Mouse (Mus musculus): Measurements from ENCODE around the gene Tmub1.

The Tmub1 gene

DNA sequence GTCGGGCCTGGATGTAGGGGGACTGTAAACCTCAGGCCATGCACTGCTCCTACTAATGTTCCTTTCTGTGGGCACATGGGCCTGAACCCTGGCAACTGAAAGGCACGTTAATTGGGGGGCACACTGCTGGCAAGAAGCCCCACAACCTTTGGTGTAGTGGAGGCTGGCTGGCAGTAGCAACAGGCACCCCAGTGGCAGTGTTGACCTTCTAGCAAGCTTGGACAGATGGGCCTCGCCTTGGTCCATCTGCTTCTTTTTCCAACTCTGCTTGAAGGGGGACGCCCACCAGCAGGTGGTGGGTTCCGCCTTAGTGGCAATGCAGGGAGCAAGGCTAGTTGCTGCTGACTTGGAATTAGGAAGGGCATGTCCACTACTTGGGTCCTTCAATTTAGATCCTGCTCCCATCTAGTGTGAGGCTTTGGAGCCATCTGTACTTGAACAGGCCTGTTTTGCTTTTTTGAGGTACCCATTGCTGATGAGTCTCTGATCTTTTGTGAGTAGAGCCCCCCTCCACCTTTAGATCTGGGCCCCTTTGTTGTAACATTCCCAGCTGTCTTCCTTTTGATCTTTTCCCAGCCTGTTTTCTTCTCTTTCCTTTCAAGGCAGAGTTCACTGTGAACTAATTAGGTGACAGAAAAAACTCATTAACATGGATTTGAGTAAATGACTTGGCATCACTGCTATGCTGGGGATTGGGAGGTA is 5.8 kb upstream of the Tmub1 start:
- no peak for DNase-seq

DNA sequence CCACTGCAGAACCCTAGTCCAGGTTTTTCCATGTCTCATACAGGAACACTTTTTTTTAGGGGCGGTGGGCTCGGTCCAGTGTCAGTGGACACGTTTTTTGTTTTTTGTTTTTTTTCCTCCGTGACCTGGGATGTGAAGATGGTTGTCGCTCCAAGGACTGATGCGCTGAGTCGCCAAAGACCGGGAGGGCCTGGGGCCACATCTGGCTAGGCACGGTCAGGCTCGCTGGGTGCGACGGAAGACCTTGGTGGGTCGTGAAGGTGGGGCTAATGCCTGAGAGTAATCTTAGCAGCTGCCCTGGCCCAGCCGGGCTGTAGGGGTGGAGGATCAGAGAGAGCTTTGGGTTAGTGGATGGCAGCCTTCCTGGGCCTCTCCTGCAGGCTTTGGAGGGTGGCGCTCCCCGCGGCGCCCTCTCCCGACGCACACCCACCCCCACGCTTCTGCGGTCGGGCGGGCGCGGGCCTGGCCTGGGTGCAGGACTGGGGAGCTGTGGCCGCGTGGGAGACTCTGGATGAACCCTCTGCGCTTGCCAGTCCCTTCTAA is 5.1 kb upstream of the Tmub1 start:
- DNase-seq: peak in 1 of 2 experiments; percentile 34

DNA sequence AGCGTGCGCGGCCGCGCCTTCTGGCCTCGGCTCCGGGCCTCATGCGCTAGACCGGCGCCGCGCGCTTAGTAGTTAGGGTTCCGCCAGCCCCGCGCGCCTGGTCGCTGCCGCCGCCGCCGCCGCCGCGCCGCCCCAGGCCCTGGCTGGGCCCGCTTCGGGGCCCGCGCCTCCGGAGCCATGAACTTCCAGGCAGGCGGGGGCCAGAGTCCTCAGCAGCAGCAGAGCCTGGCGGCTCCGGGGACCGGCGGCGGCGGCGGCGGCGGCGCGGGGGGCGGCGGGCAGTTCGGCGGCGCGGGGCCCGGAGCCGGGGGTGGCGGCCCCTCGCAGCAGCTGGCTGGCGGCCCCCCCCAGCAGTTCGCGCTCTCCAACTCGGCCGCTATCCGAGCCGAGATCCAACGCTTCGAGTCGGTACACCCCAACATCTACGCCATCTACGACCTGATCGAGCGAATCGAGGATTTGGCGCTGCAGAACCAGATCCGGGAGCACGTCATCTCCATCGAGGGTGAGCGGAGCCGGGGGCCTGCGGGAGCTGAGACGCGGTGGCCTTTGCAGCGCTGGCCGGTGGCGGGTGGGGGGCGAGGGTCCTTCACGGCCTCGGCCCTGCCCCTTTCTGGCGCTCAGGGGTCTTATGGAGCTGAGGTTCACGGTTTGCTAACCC is 4.5 kb upstream of the Tmub1 start, which contains the start of gene Agap3:
Gene Agap3 (plus strand): TSS at position 148 of the 661 bp plus-strand sequence.
- peak in 1 of 2 experiments; percentile 50 for DNase-seq

DNA sequence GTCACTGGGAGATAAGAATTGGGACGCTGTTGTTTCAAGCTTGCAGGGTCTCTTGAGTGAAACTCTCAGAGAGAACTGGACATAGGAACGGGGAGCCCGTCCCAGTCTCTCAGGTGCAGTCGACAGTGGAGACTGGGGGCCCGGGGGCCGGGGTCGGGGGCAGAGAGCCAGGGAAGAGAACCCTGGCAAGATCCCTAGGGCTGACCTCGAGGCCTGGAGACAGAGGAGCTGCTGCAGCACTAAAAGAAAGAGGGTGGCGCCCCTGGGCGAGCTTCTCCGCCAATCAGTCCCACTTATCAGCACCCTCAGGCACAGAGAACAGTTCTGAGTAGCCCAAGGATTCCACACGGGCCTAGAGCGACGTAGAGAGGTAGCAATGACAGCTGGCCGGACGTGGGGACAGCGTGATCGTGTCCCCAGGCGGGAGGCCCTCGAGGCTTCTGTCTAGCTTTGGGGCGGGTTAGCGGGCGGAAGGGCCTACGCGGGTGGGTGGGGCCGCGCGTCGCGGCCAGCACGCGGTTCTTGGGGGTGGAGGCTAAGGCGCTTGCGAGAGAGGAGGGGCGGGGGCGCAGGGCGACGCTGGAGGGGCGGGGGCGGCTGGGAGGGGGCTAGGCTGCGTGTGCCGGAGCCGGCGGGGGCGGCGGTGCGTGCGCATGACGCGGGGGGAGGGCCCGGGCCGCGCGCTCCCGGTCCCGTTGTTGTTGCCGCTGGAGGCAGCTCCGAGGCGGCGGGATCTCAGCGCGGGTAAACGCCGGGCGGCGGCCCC is 3.8 kb upstream of the Tmub1 start:
- DNase-seq: peak; percentile 90 to 92

DNA sequence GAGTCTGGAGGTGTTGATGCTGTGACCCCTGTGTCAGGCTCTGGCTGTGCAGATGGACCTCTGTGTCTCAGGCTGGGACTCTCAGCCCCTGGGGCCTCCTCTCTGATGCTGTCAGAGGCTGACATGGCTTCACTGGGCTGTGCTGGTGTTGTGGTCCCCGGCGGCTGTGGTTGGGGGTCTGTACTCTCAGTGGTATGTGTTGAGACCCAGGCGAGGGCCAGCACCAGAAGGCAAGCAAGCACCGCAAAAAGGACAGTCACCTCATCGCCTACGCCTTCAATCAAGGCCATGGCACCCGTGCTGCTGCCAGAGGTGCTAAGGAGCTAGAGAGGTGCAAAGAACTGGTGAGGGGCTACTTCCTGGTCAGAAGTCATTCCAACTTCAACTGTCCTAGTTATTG is 1.0 kb downstream of the Tmub1 start:
- no peak for DNase-seq

DNA sequence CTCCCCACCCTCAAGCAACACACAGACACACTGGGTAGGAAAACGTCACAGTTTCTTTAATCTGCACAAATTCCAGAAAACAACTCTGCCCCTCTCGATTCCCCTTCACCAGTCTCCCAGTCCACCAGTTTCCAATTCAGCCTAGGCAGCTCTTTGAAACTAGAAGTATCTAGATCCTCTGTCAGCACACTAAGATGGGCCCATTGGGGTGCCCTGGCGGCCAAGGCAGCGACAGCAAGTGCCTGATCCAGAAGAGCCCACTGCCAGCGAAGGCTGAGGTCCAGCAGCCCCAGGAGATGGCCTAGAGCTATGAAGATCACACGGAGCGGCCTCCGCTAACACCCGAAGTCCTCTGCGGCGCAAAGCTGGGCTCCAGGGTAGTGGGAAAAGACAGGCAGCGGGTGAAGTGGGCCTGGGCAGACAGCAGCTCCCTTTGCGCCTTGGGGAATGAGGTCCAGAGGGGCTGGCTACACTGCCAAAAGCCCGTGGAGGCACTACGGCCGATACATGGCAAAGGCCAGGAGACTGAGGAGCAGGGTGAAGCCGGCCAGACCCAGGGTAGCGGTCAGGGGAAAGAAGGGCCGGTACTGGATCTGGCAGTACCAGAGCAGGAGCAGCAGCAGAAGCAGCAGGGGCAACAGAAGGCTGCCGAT is 2.1 kb downstream of the Tmub1 start:
- DNase-seq: no peak

DNA sequence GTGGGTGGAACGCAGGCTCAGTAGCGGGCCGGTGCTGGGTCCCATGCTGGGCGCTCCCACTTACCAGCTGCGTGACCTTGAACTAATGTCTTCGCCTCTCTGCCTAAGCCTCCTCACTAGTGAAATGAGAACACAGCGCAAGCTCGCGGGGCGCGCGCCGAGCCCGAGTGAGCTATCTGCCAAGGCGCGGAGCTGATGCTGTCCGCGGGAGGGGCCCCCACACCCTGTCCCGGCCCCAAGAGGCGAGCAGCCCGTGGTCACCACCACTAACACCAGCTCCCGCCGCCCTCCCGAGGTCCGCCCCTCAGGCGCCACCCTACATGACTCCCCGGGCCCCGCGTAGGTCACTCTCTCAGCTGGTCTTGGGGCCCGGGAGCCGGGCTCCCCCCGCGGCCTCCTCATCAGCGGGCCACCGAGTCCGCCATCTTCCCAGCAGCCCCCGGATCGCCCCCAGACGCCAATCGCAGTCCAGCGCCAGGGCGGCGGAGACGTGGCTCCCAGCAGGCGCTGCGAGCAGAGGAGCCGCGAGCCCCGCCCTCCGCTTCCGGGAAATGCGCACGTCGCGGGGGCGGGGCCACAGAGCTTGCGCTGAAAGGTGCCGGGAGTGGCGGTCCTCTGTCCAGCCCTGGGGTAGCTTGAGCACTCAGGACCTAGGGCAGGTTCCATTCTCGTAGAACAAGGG is 2.8 kb downstream of the Tmub1 start, which contains the start of gene Fastk:
Gene Fastk (minus strand): TSS at position 542 of the 682 bp plus-strand sequence.
- DNase-seq: peak; percentile 94 to 99

DNA sequence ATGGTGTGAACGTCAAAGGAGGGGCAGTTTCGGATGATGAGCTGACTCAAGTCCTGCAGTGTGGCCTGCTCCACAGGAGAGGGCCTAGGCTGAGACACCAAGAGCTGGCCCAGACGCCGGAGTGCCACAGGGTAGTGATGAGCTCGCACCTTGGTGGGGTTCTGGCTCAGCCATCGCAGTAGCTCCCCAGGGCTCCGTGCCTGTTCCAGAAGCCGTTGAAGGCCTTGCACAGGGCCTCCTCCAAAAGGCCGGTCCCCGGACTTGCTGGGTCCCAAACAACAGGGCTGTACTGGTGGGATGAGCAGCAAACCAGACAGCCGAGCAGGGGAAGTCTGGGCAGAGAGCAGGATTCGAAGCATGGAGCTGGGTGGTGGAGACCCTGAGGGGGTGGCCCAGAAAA is 3.7 kb downstream of the Tmub1 start:
- no peak for DNase-seq

DNA sequence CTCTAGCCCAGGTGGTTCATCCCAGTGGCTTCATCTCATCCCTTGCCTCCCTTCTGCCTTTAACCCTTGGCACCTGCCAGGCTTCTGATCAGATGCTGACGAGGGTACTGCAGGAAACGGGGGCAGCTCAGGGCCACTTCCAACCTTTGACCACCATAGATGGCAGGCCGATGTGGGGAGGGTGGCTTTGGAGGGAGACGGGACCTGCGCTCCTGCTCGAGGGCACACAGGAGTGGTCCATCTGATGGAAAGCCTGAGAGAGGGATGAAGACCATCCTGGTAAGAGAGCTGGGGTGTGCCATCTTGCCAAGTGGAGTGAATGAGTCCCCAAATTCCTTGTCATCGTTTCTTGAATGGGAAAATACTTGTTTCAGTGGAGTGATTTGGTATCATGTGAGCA is 4.5 kb downstream of the Tmub1 start:
- no peak for DNase-seq

DNA sequence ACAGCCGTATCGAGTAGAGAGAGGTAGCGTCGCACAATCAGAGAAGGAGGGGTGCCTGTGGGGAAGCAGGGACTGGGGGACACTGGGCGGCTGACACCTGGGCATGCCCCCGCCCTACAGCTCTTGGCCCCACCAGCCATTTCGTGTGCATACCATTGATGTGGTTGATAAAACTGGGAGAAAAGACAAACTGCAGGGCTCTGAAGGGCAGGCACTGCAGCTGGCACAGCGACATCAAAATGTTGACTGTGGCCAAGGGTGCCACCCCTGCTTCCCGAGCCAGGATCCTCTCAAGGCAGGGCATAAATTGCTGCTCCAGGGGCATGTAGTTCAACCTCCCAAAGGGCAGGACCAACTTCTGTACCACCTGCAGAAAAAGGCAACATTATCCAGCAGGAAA is 5.6 kb downstream of the Tmub1 start:
- no peak for DNase-seq

DNA sequence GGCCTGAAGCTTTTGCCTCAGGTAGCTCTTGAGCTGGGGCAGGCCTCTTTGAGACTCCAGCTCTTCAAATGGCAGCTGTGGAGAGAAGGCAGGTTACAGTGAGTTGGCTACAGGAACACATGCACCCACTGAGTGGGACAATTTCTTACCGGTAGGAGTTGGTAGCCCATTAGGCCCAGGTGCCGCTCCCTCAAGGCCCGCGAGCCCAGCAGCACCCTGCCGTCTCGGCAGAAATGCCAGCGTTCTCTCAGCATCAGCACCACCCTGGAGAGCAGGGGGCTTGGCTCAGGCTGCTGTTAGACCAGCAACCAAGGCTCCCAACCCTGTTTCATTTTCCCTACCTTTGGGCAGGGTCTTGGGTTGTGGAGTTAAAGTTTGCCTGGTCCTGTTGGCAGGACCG is 6.5 kb downstream of the Tmub1 start:
- DNase-seq: no peak

DNA sequence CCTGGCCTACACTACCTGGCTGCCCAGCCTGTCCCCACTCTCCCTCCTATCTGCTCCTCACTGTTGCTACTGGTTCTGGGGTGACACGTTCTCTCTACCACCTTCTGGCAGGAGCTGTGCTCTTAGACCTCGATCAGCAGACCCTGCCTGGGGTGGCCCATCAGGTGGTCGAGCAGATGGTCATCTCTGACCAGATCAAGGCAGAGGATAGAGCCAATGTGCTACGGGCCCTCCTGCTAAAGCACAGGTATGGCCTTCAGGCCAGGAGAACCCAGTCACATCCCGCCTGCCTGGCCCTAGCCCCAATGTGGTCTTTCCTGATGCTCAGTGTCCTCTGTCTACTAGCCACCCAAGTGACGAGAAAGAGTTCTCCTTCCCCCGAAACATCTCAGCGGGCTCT is 13.7 kb downstream of the Tmub1 start:
- no peak for DNase-seq

DNA sequence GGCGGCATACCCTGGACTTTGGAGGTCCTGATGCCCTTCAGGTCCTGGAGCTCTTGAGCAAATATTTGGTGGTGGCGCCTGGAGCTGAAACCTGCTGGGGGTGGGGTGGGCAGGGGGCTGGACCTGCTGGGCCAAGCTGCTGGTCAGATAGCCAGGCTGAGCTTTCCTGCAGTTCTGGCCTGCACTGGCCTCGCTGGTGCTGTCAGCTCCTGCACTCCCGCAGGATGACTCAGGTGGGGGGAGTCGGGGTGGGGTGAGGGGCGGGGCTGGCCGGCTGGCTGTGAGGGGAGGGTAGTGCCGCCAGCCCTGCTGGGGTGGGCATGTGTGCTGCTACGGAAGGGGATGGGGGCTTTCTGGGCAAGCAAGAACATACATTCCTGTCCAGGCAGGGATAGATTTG is 19.1 kb downstream of the Tmub1 start:
- DNase-seq: peak in 1 of 2 experiments; percentile 28

DNA sequence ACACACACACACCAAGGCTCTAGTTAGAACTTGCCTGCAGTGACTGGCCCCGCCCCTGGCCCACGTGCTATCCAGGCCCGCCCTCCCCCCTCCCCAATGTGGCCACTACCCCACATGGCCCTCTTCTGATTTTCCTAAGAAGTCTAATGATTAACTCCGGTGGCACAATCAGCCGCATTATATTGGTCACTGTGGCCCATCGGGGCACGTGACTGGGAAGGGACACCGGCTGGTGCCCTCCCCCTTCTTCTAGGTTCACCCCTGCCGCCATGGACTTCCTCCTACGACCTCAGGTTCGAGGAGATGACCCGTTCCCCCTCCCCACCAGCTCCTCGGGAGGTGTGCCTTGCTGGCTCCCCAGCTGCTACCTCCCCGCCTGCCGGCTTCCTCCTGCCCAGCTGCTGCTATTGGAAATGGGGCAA is 19.7 kb downstream of the Tmub1 start:
- peak; percentile 90 to 91 for DNase-seq

DNA sequence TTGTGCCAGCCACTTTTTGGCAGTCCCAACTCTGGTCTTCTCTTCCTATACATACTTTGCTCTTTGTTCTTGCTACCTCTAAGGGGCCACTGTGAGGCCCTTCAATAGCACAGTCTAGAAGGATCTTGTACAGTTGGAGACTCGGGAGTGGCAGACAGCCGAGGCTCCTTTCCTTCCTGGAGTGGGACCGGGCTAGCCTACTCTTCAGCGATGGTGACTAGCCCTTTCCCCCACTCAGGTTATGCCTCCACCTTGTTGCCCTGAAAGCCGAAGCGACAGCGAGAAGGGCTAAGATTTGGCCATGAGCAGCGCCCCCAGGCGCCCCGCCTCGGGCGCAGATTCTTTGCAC is 20.4 kb downstream of the Tmub1 start:
- DNase-seq: no peak

DNA sequence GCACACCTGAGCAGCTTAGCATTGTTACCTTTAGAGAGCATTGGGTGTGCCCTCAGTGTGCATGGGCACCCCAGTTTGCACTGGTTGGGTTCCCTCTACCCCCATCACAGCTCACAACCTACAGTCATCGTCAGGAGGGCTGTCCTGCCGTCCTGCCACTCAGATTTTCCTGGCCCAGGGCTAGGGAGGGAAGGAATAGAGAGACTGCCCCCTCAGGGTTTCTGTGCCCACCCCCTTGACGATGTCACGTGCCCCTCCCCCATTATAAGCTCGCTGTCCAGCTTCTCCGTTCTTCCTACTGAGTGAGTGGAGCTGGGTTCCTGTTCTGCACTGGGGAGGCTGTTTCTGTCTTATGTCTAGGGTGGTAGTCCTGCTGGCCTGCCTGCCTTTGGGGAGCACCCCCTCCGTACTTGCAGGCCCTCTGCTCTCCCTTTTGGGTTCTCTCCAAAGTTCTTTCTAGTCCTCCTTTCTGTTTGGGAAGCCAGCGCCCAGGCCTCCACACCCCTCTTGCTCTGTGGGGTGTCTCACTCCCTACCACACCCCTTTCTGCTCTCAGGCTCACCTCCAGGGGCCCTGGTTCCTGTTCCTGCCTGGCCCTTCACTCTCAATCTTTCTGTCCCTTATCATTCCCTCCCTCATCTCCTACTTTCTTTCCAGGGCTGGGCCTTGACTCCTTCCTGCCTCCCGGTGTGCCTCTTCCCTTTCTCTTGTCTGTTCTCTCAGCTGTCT is 20.9 kb downstream of the Tmub1 start:
- no peak for DNase-seq

DNA sequence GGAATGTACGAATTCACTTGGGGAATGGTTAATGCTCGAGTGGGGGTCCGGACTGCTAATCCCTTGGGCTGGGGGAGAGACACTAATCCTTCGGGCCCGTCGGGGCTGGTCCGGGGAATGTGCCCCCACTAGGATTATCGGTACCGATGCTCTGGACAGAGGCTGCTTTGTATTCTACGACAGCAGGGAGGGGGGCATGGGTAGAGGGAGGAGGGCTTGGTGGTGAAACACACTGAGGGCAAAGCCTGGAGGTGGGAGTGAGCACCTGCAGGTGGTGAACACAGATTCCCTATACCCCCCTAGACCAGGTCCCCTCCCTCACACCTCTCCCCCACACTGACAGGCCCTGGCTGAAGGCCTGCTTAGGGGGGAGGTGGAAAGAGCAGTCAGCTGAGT is 21.6 kb downstream of the Tmub1 start:
- DNase-seq: no peak

DNA sequence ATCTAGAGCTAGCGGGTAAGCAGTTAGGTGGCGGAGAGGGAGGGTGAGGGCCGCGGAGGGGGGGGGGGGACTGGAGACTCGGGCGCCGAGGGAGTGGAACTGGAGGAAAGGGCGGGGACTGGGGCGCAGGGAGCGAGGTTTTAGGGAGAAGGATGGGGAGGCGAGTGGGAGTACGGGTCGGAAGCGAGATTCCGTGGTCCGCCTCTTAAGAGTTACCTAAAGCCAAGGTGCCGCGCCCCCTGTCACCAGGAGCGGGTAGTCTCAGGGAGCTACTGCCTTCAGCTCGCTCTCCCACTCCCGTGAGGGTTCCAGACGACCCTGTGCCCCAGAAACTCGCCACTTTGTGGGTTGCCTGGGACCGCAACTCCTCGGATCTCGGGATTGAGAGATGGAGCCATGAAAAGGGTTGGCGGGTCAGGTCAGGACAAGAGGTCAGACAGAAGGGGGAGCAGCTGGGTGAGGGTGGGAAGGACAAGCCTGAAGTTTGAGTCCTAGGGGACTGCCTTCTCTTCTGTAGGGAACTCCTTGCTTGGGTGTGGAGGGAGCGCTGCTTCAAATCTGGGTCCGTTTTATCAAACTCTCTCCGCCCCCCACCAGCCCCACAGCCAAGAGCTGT is 22.1 kb downstream of the Tmub1 start:
- peak; percentile 43 to 68 for DNase-seq

DNA sequence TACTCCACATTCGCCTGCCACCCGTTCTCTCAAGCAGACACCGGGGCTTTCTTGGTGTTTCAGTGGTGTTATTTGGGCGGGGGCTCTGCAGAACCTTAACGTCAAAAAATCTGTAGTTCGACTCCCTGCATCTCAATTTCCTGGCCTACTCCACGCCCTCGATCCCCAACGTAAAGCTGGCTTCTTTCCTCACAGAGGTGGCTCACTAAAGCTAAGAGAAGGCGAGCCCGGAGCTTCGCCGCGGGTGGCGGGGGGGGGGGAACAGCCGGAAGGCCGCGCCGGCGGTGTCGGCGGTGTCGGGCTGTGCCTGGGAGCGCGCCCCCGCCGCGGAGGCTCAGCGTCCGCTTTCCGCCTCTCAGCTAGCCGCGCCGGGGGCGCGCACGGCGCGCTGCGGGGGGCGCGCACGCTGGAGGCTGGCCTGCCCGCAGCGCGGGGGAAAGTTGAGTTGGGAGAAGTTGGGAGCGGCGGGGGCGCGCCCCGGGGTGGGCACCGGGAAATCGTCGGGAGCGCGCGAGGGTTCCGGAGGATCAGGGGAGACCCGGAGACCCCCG is 22.7 kb downstream of the Tmub1 start:
- DNase-seq: peak; percentile 87 to 95

DNA sequence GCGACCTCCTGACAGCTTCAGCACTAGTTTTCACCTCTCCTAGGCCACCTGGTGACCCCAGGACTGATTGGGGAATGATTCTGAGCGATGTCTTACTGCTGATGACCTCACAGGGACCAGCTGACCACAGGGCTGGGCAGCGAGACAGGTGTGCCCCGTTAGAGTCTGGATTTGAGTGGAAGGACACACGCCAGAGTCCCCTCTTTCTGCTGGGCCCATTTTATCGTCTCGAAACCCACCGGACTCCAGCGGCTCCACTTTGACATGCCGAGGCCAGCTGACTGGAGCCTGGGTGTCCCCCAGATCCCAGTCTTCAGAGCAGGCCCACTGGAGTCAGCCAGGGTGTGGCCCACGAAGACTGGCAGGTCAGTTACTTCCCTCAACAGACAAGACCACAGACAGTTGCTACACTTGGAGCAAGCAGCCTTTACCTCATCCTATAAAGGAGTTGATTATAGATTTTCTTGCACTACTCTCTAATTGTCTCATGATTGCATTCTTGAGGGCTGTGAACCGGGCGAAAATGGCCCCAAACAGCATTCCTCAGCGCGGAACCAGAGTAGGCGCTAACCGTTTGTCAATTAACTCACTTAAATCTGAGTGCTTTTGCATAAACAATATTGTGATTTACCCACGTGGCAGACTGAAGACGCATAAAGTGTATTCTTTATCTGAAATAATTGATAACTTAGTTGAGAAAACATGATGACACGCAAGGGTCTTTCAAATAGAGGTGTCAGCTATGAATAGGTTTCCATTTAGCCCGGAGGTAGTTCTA is 23.5 kb downstream of the Tmub1 start:
- peak in 1 of 2 experiments; percentile 50 for DNase-seq

Measured in kidney, postnatal 36 days (tissue).